ENCODE assay signal across 8 mouse cellular contexts in genomic region chr8:114440205-114440589, GRCm38 (mm10). TPM values are rescaled to one million over a fixed set of nuclear protein-coding genes. Genes with fewer than 3 reads are reported as not detected.
DNase-seq lines count a peak whose midpoint lies in the region; ATAC-seq and TF ChIP-seq lines count a peak whose summit lies in the region.

No protein-coding gene starts in this region.

- no peak for TF ChIP-seq RAD21 in MEL (IDR thresholded peaks at IDR 0.05; ENCODE audit: low read depth, low read length)

- TF ChIP-seq POLR2A in MEL (IDR thresholded peaks at IDR 0.05; ENCODE audit: control insufficient read depth in 1 of 2, insufficient read depth in 1 of 2, low read depth in 1 of 2, low read length in 2 of 2, poor library complexity in 1 of 2): no peak

- peak in 2 of 3 experiments; percentile 15 to 36; a peak in 2 of 6 replicates for TF ChIP-seq CTCF in MEL (IDR thresholded peaks at IDR 0.05 in 2 of 3, conservative IDR thresholded peaks at IDR 0.05 in 1 of 3; ENCODE audit: control insufficient read depth in 1 of 3, insufficient read depth in 1 of 3, low read depth in 2 of 3, low read length in 3 of 3, poor library complexity in 1 of 3, severe bottlenecking in 1 of 3)
- TF ChIP-seq CTCF in forebrain, postnatal 0 days (IDR thresholded peaks at IDR 0.05; ENCODE audit: low read depth): no peak

- peak overlapping the region; percentile 97 for H3K4me2 ChIP-seq in heart, embryonic 15.5 days
- peak overlapping the region; percentile 72 for H3K4me2 ChIP-seq in forebrain, postnatal 0 days (ENCODE audit: low read depth)

- DNase-seq in heart, postnatal 14 days: no peak
- no peak for DNase-seq in MEL (ENCODE audit: low read depth, low spot score)
- DNase-seq in forebrain, postnatal 0 days: no peak
- no peak for DNase-seq in midbrain, embryonic 10.5 days (ENCODE audit: low spot score)
- no peak for DNase-seq in ovary, adult 18-20 months (ENCODE audit: low spot score)
- DNase-seq in thymus, postnatal 25 days: no peak

- H3K36me3 ChIP-seq in heart, embryonic 15.5 days: no peaks in the 10 kb centered on the region; the same call in 1 of the 2 replicates
- H3K36me3 ChIP-seq in MEL (ENCODE audit: control insufficient read depth in 1 of 2, insufficient read depth in 2 of 2, low read length in 2 of 2): peaks cover 0 to 8% of the 10 kb centered on the region in 2 experiments; a peak in 1 of 4 replicates
- H3K36me3 ChIP-seq in forebrain, postnatal 0 days (ENCODE audit: insufficient read depth): no peaks in the 10 kb centered on the region
- H3K36me3 ChIP-seq in midbrain, embryonic 10.5 days: no peaks in the 10 kb centered on the region

- no peak for ATAC-seq in heart, embryonic 15.5 days (replicated peaks; ENCODE audit: insufficient number of reproducible peaks, insufficient read depth, low FRiP score, low read depth)
- ATAC-seq in forebrain, postnatal 0 days: no peak
- no peak for ATAC-seq in erythroid progenitor cell, adult 5-6 weeks (replicated peaks; ENCODE audit: low FRiP score, poor library complexity, severe bottlenecking)

- peak overlapping the region; percentile 76 for H3K9ac ChIP-seq in heart, embryonic 15.5 days
- peak overlapping the region; percentile 66 for H3K9ac ChIP-seq in MEL (ENCODE audit: control insufficient read depth, low read depth, low read length, poor library complexity, severe bottlenecking)
- peak overlapping the region; percentile 54 for H3K9ac ChIP-seq in forebrain, postnatal 0 days

- WGBS in heart, embryonic 15.5 days: 18% methylated on average over 5 of the region's 5 CpGs
- WGBS in forebrain, postnatal 0 days: 13% methylated on average over 5 of the region's 5 CpGs
- 24% methylated on average over 5 of the region's 5 CpGs for WGBS in midbrain, embryonic 10.5 days

- no peak for TF ChIP-seq EP300 in MEL (IDR thresholded peaks at IDR 0.05; ENCODE audit: low read depth in 1 of 2, low read length in 2 of 2)

- peak overlapping the region; percentile 85 for H3K27ac ChIP-seq in heart, embryonic 15.5 days
- H3K27ac ChIP-seq in MEL (ENCODE audit: control insufficient read depth, low read depth, low read length): no peak overlapping the region
- no peak overlapping the region for H3K27ac ChIP-seq in forebrain, postnatal 0 days (ENCODE audit: low read depth, low read length)
- peak overlapping the region; percentile 87 for H3K27ac ChIP-seq in midbrain, embryonic 10.5 days (replicated peaks)

- intact Hi-C loops in heart, postnatal 14 days (cut with DNase I): no loop called here

- H3K27me3 ChIP-seq in heart, embryonic 15.5 days: no peaks in the 10 kb centered on the region
- H3K27me3 ChIP-seq in MEL (ENCODE audit: control insufficient read depth in 1 of 2, insufficient read depth in 2 of 2, low read length in 2 of 2): no peaks in the 10 kb centered on the region
- no peaks in the 10 kb centered on the region for H3K27me3 ChIP-seq in forebrain, postnatal 0 days (ENCODE audit: insufficient read depth, low read length)
- no peaks in the 10 kb centered on the region for H3K27me3 ChIP-seq in midbrain, embryonic 10.5 days (ENCODE audit: low read depth, poor library complexity, severe bottlenecking)

- no peaks in the 10 kb centered on the region for H3K9me3 ChIP-seq in heart, embryonic 15.5 days (replicated peaks)
- H3K9me3 ChIP-seq in MEL (replicated peaks; ENCODE audit: insufficient read depth, low read length): no peaks in the 10 kb centered on the region
- no peaks in the 10 kb centered on the region for H3K9me3 ChIP-seq in forebrain, postnatal 0 days (ENCODE audit: low read length)
- H3K9me3 ChIP-seq in midbrain, embryonic 10.5 days (replicated peaks): no peaks in the 10 kb centered on the region

- H3K79me2 ChIP-seq in MEL (ENCODE audit: control insufficient read depth, insufficient read depth, low read length, poor library complexity): no peaks in the 10 kb centered on the region; the same call in 1 of the 2 replicates

- peaks cover 13% of the 10 kb centered on the region for H3K4me1 ChIP-seq in heart, embryonic 15.5 days (replicated peaks)
- peaks cover 0 to 12% of the 10 kb centered on the region in 2 experiments; a peak in 1 of 4 replicates for H3K4me1 ChIP-seq in MEL (ENCODE audit: control insufficient read depth in 1 of 2, insufficient read depth in 2 of 2, low read length in 2 of 2)
- H3K4me1 ChIP-seq in forebrain, postnatal 0 days (ENCODE audit: insufficient read depth): no peaks in the 10 kb centered on the region; the same call in 1 of the 2 replicates
- peaks cover 12% of the 10 kb centered on the region for H3K4me1 ChIP-seq in midbrain, embryonic 10.5 days

- H3K4me3 ChIP-seq in heart, embryonic 15.5 days: peak overlapping the region; percentile 86
- H3K4me3 ChIP-seq in MEL (ENCODE audit: control insufficient read depth in 1 of 2, insufficient read depth in 1 of 2, low read depth in 2 of 2, low read length in 2 of 2): peak overlapping the region; percentile 43 to 71
- H3K4me3 ChIP-seq in forebrain, postnatal 0 days (ENCODE audit: low read depth, low read length): peak overlapping the region; percentile 63
- peak overlapping the region; percentile 62 for H3K4me3 ChIP-seq in midbrain, embryonic 10.5 days

TF ChIP-seq in MEL, 35 proteins besides CTCF, POLR2A, EP300 and RAD21:
- no peak for TF ChIP-seq TAL1 (IDR thresholded peaks at IDR 0.05; ENCODE audit: low read length)

RNA-seq across cellular contexts. Expression of gene Wwox, which starts 0.7 kb away (rescaled TPM):
- 10.9 and 12.0 TPM in 2 replicates for polyA plus RNA-seq in heart, embryonic 15.5 days (2015; fragmentation: Nextera tagmentation; extraction: Ambion mirVana)
- total RNA-seq in heart, postnatal 14 days (2021): 1 to 10 TPM; 5.6 to 6.5 TPM
- 7.6 and 8.5 TPM in 2 replicates for total RNA-seq in MEL (2012; rRNA removed)
- 10 to 100 TPM; 12.2 to 61.8 TPM for polyA plus RNA-seq in MEL (2012; ENCODE audit: insufficient read depth in 1 of 2, insufficient read length in 2 of 2, low read depth in 1 of 2, low replicate concordance in 2 of 2, missing spikeins in 1 of 2)
- 10.7 and 17.3 TPM in 2 replicates for total RNA-seq in forebrain, postnatal 0 days (2014; rRNA removed)
- polyA plus RNA-seq in forebrain, postnatal 0 days (2015; fragmentation: Nextera tagmentation; extraction: Ambion mirVana): 11.9 and 13.2 TPM in 2 replicates
- polyA plus RNA-seq in midbrain, embryonic 10.5 days (2016; fragmentation: Nextera tagmentation; extraction: Ambion mirVana): 10.6 and 13.9 TPM in 2 replicates
- 3.2 and 3.8 TPM in 2 replicates for total RNA-seq in erythroid progenitor cell, adult 5-6 weeks (2015; ENCODE audit: low replicate concordance)
- total RNA-seq in erythroid progenitor cell, adult 5-6 weeks (2017; ENCODE audit: low replicate concordance): 3.9 and 11.2 TPM in 2 replicates

RNA-seq across cellular contexts. Expression of gene Clec3a, which starts 22.3 kb away (rescaled TPM):
- not detected in 2 replicates for polyA plus RNA-seq in heart, embryonic 15.5 days (2015; fragmentation: Nextera tagmentation; extraction: Ambion mirVana)
- not detected for total RNA-seq in heart, postnatal 14 days (2021)
- not detected in 2 replicates for total RNA-seq in MEL (2012; rRNA removed)
- not detected for polyA plus RNA-seq in MEL (2012; ENCODE audit: insufficient read depth in 1 of 2, insufficient read length in 2 of 2, low read depth in 1 of 2, low replicate concordance in 2 of 2, missing spikeins in 1 of 2)
- total RNA-seq in forebrain, postnatal 0 days (2014; rRNA removed): 1.5 TPM in 1 of 2 replicates, not detected in the other
- polyA plus RNA-seq in forebrain, postnatal 0 days (2015; fragmentation: Nextera tagmentation; extraction: Ambion mirVana): not detected in 2 replicates
- not detected in 2 replicates for polyA plus RNA-seq in midbrain, embryonic 10.5 days (2016; fragmentation: Nextera tagmentation; extraction: Ambion mirVana)
- not detected in 2 replicates for total RNA-seq in erythroid progenitor cell, adult 5-6 weeks (2015; ENCODE audit: low replicate concordance)
- not detected in 2 replicates for total RNA-seq in erythroid progenitor cell, adult 5-6 weeks (2017; ENCODE audit: low replicate concordance)

Comparison
In these comparisons a context has a peak if more than half of its experiments do, and no peak if none do; other contexts are left out.
1. H3K27ac ChIP-seq: peak in heart, embryonic 15.5 days (single experiment) and midbrain, embryonic 10.5 days (single experiment); none in MEL (single experiment) and forebrain, postnatal 0 days (single experiment).
2. Peak in every context shown above with its lines, with median percentiles within 50 percentile points of each other: H3K4me3 ChIP-seq and H3K9ac ChIP-seq.